Mouse (Mus musculus): ENCODE results near the gene Arhgap22.

DNA sequence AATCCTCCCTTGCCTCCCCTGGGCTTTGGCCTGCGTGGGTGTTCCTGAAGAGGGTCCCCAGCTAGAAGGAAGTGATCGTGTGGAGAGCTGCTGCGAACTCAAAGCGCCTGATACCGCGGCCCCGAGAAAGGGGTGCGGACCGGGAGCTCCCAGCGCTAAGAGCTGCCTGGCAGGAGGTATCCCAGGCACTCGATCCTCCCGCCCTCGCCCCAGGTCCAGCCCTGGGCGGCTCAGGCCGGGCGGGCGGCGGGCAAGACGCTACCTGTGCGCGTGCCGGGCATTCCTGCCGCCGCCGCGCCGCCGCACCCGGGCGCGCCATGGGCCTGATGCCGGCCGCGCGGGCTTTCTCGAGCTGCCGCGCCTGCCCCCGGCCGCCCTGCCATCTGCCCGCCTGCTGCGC, 137.2 kb downstream of the Arhgap22 start:
- TF ChIP-seq POLR2A (IDR thresholded peaks at IDR 0.05; ENCODE audit: low read depth, low read length) = no peak
- TF ChIP-seq CTCF (conservative IDR thresholded peaks at IDR 0.05; ENCODE audit: insufficient read depth, insufficient read length, low read depth, low read length) = no peak
